Mouse (Mus musculus) forebrain, embryonic 14.5 days (tissue): Measurements from ENCODE around the gene Epn3. TPM values are rescaled to one million over a fixed set of nuclear protein-coding genes. Genes with fewer than 3 reads are reported as not detected.

Experiments
- ATAC-seq: fragments of 200-750 bp; cut with Nextera tagmentation; 2 replicates; pipeline ENCODE4 v1.8.0; 2017; ENCODE audit warnings: mild to moderate bottlenecking, moderate library complexity
- DNase-seq: peaks from one replicate; pipeline ENCODE4 v3.0.0-alpha.2; 2015; ENCODE audit warnings: low spot score
- H3K27ac ChIP-seq: fragments of 300-500 bp; sonication (generic); 2 replicates; pipeline ENCODE4 v1.5.1; 2014; ENCODE audit warnings: low read depth, mild to moderate bottlenecking, control low read depth, low read length, moderate library complexity
- H3K27me3 ChIP-seq: fragments of 300-500 bp; sonication (generic); replicated peaks from 2 replicates; pipeline ENCODE4 v1.6.1; 2014; ENCODE audit warnings: low read length, control low read depth, mixed read lengths; ENCODE audit not compliant: control insufficient read depth, insufficient read depth
- H3K36me3 ChIP-seq: fragments of 300-500 bp; sonication (generic); 2 replicates; pipeline ENCODE4 v1.6.1; 2014; ENCODE audit warnings: low read length, control low read depth; ENCODE audit not compliant: control insufficient read depth, insufficient read depth
- H3K4me1 ChIP-seq: fragments of 300-500 bp; sonication (generic); 2 replicates; pipeline ENCODE4 v1.6.1; 2014; ENCODE audit warnings: antibody characterized with exemption, low read length, control low read depth; ENCODE audit not compliant: control insufficient read depth, insufficient read depth
- H3K4me2 ChIP-seq: fragments of 300-500 bp; sonication (generic); 2 replicates; pipeline ENCODE4 v1.6.1; 2014; ENCODE audit warnings: mild to moderate bottlenecking, control low read depth, low read length
- H3K4me3 ChIP-seq: fragments of 300-500 bp; sonication (generic); 2 replicates; pipeline ENCODE4 v1.5.1; 2014; ENCODE audit warnings: low read depth, low read length, control low read depth
- H3K9ac ChIP-seq: fragments of 300-500 bp; sonication (generic); 2 replicates; pipeline ENCODE4 v1.6.1; 2014; ENCODE audit warnings: mild to moderate bottlenecking, low read length, control low read depth, moderate library complexity
- H3K9me3 ChIP-seq: fragments of 300-500 bp; sonication (generic); replicated peaks from 2 replicates; pipeline ENCODE4 v1.6.1; 2016; ENCODE audit warnings: low read length, control low read depth, mixed read lengths; ENCODE audit not compliant: control insufficient read depth
- WGBS: fragments of 180-500 bp; shearing (Covaris S2); extraction: QIAGEN DNeasy Blood & Tissue Kit; methylation state at CpG from one replicate; pipeline ENCODE4 v1.1.7; 2014; 5-methylcytosine and 5-hydroxymethylcytosine counted together
- polyA plus RNA-seq: library from polyadenylated mRNA; unstranded; fragments of >200 nt; fragmentation: Nextera tagmentation; extraction: Ambion mirVana; gene quantifications from 2 replicates; pipeline ENCODE4 v1.2.1, GENCODE M21; 2014

Epn3 gene
- polyA plus RNA-seq, 1 experiment from 2014 or later = 0.30 TPM

DNA sequence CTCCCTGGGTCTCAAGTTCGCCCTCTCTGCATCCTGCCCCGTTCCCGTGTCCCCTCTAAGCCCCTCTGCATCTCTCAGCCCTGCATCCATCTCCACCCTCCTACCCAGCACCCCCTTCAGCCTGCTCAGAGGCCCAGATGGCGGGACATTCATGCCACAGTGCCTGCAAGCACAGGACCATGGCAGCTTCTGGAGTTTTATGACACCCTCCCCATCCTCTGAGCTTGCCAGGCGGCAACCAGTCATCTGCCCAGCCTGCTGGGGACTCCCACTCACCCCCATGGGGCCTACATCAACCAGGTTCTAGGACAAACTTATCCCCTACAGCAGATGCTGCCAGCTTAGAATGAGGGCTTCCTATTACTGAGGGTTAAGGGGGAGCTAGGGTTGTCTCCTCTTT is 45.0 kb downstream of the Epn3 start:
- WGBS = 65% methylated on average over 5 of the region's 5 CpGs
- H3K36me3 ChIP-seq = peaks cover 7% of the 10 kb centered on the region; the same call in 1 of the 2 replicates
- no peak overlapping the region for H3K9ac ChIP-seq
- H3K4me2 ChIP-seq = no peak overlapping the region
- no peak overlapping the region for H3K27ac ChIP-seq
- H3K27me3 ChIP-seq = no peaks in the 10 kb centered on the region
- ATAC-seq = no peak
- DNase-seq = no peak
- no peaks in the 10 kb centered on the region for H3K9me3 ChIP-seq
- 0 out of 2 replicates have a peak, but pooled peaks cover 7% of the 10 kb centered on the region for H3K4me1 ChIP-seq
- no peak overlapping the region for H3K4me3 ChIP-seq

DNA sequence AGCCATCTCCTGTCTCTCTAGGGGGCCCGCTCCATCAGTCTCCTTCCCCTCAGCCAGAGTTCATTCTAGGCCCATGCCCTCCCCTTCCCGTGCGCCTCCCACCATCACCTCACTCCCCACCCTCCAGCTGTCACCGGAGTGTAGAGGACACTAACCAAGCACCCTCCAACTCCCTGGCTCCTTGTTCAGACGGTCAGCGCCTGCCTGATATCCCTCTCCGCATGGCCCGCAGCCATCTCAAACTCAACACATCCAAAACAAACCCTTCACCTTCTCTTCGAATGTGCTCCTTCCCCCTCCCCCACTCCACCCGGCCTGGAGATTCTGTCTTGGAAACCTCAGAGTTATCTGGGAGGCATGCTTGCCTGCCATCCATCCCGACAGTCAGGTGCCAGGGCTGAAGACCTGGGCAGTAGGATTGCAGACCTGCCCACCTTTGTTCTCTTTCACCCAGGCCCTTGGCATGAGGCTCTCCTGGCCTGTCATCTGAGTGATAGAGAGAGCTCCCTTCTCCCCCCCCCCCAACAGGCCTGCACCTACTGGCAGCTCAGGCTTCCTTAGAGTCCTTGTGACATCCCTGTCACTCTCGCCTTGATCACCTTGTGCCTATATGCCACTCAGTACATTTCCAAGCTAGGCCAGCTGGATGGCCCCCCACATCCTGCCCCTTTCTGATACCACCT is 48.5 kb downstream of the Epn3 start:
- peaks cover 12% of the 10 kb centered on the region; the same call in 1 of the 2 replicates for H3K4me1 ChIP-seq
- no peak for ATAC-seq

DNA sequence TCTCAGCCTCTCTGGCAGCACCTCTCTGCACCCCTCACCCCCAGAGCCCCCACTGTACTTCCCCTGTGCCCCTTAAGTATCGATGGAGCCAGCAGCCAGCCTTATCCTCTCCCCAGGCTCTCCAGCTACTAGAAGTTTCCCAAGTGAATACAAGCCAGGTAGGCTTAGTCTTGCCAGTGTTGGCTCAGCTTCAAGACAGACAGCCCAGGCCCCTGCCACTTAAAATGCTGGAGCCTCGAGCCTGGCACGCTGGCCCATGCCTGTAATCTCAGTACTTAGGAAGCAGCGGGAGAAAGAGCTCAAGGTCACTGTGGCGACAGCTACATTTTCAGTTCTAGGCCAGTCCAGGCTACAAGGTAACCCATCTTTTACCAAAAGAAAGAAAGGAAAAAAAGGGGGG is 49.9 kb downstream of the Epn3 start:
- ATAC-seq (0 out of 2 replicates have a peak, but pooled peaks have one; percentile 25), DNase-seq (peak; percentile 53)
- Histone ChIP-seq H3K4me3 (no peak overlapping the region), H3K4me2 (no peak overlapping the region), H3K9me3 (no peaks in the 10 kb centered on the region), H3K27me3 (no peaks in the 10 kb centered on the region), H3K4me1 (peaks cover 12% of the 10 kb centered on the region), H3K36me3 (no peaks in the 10 kb centered on the region), H3K9ac (no peak overlapping the region), H3K27ac (peak overlapping the region; percentile 35; the same call in 1 of the 2 replicates)
- 34% methylated on average over 5 of the region's 5 CpGs for WGBS

More for the DNA sequence above, 48.5 kb downstream of the Epn3 start:
- Histone ChIP-seq H3K9ac (no peak overlapping the region), H3K27ac (no peak overlapping the region), H3K27me3 (no peaks in the 10 kb centered on the region), H3K9me3 (no peaks in the 10 kb centered on the region), H3K4me2 (no peak overlapping the region), H3K4me3 (no peak overlapping the region), H3K36me3 (no peaks in the 10 kb centered on the region)
- WGBS = 70% methylated on average over 12 of the region's 12 CpGs
- no peak for DNase-seq

DNA sequence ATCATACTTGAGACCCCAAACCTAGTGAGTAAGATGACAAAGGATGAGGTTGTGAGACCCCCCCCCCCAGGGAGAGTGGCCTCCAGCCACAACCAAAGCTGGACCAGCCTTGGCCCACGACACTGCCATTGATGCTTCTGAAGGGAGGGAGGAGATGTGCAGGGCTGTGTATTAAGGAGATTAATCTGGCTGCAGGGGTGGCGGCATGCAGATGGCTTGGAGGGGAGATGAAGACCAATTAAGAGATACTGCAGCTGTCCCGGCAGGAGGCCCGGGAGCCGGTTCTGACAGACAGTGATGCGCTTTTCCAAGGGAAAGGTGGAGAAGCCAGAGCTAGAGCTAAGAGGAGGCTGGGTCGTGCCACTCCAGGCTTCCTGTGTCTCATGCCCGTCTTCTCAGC is 50.5 kb downstream of the Epn3 start:
- Histone ChIP-seq H3K27ac (peak overlapping the region; percentile 35; the same call in 1 of the 2 replicates), H3K36me3 (no peaks in the 10 kb centered on the region), H3K4me3 (no peak overlapping the region), H3K4me1 (peaks cover 10% of the 10 kb centered on the region), H3K9me3 (no peaks in the 10 kb centered on the region), H3K27me3 (no peaks in the 10 kb centered on the region), H3K4me2 (no peak overlapping the region), H3K9ac (no peak overlapping the region)
- DNase-seq (peak; percentile 41), ATAC-seq (peak; percentile 15; the same call in 1 of the 2 replicates)
- WGBS = 29% methylated on average over 8 of the region's 8 CpGs

DNA sequence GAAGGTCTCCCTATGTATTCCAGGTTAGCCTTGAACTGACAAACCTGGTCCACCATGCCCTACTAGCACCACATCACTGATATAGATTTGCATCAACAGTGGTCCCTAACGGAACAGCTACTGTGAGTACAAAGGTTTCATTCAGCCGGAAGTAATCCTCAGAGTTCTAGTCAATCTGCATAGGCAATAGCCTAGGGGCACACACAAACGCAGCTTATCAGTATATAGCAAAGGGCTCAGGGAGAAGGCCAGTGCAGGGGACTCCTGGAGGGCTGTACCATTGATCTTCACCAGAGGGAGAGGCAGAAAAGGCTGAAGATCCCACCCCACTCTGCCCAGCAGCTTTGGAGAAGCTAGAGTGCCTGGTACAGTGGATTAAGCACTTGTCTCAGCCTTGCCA is 52.8 kb downstream of the Epn3 start:
- ATAC-seq (no peak), DNase-seq (peak; percentile 63)
- no peak overlapping the region for H3K4me2 ChIP-seq
- no peaks in the 10 kb centered on the region for H3K9me3 ChIP-seq
- peaks cover 12% of the 10 kb centered on the region for H3K4me1 ChIP-seq
- no peak overlapping the region for H3K4me3 ChIP-seq
- no peak overlapping the region for H3K27ac ChIP-seq
- 4% methylated on average over 3 of the region's 3 CpGs for WGBS
- 0 out of 2 replicates have a peak, but pooled peaks cover 11% of the 10 kb centered on the region for H3K36me3 ChIP-seq
- H3K9ac ChIP-seq = no peak overlapping the region
- H3K27me3 ChIP-seq = no peaks in the 10 kb centered on the region

DNA sequence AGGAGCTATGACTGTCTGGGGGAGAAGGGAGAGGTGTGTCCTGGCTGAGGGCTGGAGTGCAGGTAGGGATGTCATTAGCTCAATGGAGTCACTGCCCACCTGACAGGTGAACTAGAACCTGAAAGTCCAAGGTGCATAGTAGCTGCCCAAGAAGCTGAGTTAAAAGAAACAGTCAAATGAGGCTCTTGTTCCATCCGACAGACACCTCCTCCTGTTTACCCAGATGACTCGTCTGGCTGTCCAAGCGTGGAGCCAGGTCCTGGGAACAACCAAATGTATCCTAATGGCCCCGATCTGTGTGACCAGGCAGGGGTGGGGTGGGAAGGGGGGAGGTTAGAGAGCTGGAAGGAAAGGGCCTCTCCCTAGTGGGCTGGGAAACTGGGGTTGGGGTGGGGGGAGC is 54.5 kb downstream of the Epn3 start:
- 0 out of 2 replicates have a peak, but pooled peaks cover 12% of the 10 kb centered on the region for H3K36me3 ChIP-seq
- H3K27ac ChIP-seq = no peak overlapping the region
- H3K27me3 ChIP-seq = no peaks in the 10 kb centered on the region
- no peak for ATAC-seq
- H3K9ac ChIP-seq = no peak overlapping the region
- H3K4me3 ChIP-seq = no peak overlapping the region
- WGBS = 54% methylated on average over 4 of the region's 4 CpGs
- H3K4me2 ChIP-seq = no peak overlapping the region
- no peaks in the 10 kb centered on the region for H3K9me3 ChIP-seq
- DNase-seq = no peak
- peaks cover 24% of the 10 kb centered on the region for H3K4me1 ChIP-seq

DNA sequence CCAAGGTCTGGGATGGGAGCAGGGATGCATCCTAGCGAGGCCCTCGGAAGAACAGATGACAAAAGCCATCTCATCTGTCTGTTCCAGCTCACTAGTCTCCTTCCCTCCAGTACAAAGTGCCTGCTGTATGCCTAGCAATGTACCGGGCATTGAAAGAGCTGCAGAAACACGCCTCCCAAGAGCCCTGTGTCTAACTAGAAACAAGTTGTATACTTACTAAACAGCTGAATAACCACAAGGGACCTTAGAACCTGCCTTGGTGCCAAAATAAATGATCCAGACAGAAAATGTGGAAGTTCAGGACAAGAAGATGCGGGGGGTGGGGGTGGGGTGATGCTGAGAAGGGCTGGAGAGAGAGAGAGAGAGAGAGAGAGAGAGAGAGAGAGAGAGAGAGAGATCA is 54.9 kb downstream of the Epn3 start:
- H3K4me3 ChIP-seq = no peak overlapping the region
- no peak overlapping the region for H3K4me2 ChIP-seq
- no peak overlapping the region for H3K27ac ChIP-seq
- 0 out of 2 replicates have a peak, but pooled peaks cover 12% of the 10 kb centered on the region for H3K36me3 ChIP-seq
- peaks cover 24% of the 10 kb centered on the region for H3K4me1 ChIP-seq
- 57% methylated on average over 5 of the region's 5 CpGs for WGBS
- no peaks in the 10 kb centered on the region for H3K27me3 ChIP-seq
- H3K9me3 ChIP-seq = no peaks in the 10 kb centered on the region
- H3K9ac ChIP-seq = no peak overlapping the region
- DNase-seq = no peak
- ATAC-seq = no peak

DNA sequence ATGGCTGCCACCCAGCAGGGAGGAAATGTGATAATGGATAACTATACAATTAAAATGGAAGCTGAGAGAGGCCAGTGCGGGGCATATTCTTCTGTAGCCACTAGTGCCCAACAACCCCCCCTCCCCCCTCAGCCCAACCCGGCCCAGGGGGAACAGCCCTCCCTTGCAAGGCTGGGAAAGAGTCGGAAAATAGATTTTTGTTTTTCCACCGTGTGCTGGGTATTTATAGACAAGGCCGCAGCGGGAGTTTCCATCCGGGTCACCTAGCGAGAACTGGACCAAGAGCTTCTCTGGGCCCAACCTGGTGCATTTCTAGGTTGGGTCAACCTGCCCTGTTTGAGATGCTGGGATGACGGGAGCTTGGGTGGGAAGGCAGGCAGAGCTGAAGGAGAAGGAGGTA is 58.0 kb downstream of the Epn3 start:
- H3K9me3 ChIP-seq = no peaks in the 10 kb centered on the region
- H3K4me2 ChIP-seq = no peak overlapping the region
- DNase-seq (no peak), ATAC-seq (no peak)
- no peaks in the 10 kb centered on the region for H3K27me3 ChIP-seq
- peaks cover 16% of the 10 kb centered on the region; the same call in 1 of the 2 replicates for H3K36me3 ChIP-seq
- H3K9ac ChIP-seq = no peak overlapping the region
- H3K4me3 ChIP-seq = no peak overlapping the region
- H3K27ac ChIP-seq = no peak overlapping the region
- H3K4me1 ChIP-seq = peaks cover 18% of the 10 kb centered on the region
- 50% methylated on average over 9 of the region's 9 CpGs for WGBS

DNA sequence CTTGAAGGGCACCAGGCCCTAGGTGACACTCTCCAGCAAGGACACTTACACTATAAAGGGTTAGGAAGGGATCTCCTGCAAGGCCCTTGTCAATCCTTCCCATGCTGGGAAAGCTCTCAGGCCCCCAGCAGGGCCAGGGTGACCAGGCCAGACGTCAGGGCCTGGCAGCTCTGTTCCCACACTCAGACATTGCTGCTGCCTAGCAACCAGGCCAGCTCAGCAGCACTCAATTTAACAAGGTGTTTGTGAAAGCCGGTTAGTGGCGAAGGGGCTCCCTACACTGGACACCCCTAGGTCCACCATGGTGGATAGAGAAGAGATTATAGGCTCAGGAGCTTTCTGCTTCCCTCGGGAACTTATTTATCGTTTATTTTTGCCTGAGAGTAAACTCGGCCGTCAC is 58.7 kb downstream of the Epn3 start:
- H3K27ac ChIP-seq = no peak overlapping the region
- H3K4me1 ChIP-seq = peaks cover 18% of the 10 kb centered on the region
- peaks cover 16% of the 10 kb centered on the region; the same call in 1 of the 2 replicates for H3K36me3 ChIP-seq
- WGBS = 31% methylated on average over 7 of the region's 7 CpGs
- ATAC-seq (no peak), DNase-seq (no peak)
- H3K4me2 ChIP-seq = no peak overlapping the region
- H3K9ac ChIP-seq = no peak overlapping the region
- H3K9me3 ChIP-seq = no peaks in the 10 kb centered on the region
- H3K4me3 ChIP-seq = no peak overlapping the region
- H3K27me3 ChIP-seq = no peaks in the 10 kb centered on the region
